Mouse (Mus musculus) CD4-positive, CD25-positive, alpha-beta regulatory T cell, adult 2 months (primary cell): ENCODE measurements around the gene Kidins220.
A peak's percentile ranks its signal among the peaks of the same experiment; 100 is the strongest.

Experiments used
- DNase-seq: peaks from one replicate; pipeline ENCODE4 v3.0.0-alpha.2; 2012; ENCODE audit warnings: low read depth, low spot score

The Kidins220 gene

DNA sequence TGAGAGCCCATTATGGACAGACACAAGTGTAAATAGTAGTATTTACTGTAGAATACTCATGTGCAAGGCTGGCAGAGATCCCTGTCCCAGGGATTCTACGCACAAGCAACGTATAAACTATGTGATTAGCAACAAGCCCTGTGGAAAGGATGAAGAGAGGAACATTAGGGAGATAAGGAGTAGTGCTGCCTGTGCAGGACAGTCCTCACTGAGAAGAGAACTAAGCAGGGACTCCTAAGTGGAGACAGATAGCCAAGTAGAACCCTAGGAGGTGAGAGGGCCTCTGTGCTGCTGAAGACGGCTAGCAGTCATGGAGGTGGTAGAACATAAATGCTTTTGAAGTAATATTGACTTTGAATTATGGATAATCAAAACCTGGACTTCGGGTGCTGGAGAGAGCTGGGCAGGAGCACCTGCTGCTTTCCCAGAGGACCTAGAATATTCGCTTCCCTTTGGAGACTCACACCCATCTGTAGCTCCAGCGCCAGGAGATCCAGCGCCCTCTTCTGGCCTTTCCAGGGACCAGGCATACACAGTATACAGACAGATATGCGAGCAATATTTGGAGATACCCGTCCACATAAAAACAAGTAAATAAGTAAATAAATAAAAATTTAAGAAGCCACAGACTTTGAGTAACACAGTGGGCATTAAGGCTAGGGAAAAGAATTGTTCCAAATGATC, 50.3 kb downstream of the Kidins220 start:
- peak; percentile 7 for DNase-seq

DNA sequence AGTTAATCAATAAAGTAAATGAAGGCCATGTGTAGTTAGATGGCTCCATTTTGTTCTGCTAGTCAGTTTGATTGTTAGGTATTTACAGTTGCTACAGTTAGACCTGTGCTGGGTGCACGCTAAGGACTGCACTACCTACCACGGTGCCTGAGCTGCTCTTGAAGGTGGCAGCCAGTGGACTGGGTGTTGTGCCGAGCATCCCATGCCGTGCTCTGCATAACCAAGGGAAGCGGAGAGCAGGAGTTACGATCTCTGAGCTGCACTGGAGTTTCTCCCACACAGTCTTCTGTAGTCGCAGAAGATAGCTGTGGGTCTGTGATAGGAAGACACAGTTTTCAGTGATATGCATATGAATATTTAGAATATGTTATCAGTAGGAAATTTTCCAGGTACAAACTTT, 51.6 kb downstream of the Kidins220 start:
- DNase-seq: no peak

DNA sequence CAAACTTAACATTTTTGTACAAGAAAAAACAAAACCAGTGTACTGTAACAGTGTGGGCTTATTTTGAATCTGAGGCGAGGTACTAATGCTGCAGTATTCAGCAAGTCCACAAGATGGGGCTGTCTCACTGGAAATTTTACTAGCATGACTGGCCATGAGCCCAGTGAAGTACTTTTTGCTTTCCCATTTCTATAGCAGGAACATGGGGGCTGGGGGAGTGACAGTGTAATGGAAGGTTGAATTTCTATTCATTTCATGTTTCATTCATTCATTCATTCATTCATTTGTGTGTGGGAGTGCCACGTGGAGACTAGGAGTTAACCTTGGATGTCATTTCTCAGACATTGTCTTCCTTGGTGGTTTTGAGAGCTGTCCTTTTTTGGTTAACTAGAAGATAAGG, 52.7 kb downstream of the Kidins220 start:
- peak; percentile 67 for DNase-seq

DNA sequence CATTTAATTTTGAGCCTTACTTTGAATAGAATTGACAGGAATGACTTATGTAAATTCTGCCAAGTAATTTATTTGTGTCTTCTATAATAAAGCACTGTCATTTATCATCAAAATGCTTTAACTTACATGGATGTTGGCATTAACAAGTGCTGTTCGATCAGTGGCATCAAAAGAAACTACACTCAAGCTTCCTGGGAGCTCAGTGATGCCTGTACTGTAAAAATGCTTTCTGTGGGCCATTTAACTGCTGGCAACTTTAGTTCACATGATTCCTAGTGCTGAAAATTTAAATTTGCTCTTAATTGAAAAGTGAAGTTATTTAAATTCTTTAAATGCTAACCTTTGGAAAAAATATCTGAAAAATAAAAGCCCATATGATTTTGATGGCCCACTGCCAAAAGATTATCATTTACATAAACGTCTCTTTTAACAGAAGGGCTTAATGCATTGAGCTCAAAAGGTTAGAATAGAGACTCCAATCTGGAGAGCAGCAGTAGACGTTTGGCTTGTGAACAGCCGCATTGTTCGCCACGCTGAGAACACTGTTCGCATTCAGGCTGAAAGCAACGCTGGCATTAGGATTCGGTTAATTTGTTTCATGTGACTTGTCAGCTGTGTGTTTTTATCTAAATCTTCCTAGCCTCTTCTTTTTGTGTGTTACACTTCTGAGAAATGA, 59.1 kb downstream of the Kidins220 start:
- DNase-seq: no peak

DNA sequence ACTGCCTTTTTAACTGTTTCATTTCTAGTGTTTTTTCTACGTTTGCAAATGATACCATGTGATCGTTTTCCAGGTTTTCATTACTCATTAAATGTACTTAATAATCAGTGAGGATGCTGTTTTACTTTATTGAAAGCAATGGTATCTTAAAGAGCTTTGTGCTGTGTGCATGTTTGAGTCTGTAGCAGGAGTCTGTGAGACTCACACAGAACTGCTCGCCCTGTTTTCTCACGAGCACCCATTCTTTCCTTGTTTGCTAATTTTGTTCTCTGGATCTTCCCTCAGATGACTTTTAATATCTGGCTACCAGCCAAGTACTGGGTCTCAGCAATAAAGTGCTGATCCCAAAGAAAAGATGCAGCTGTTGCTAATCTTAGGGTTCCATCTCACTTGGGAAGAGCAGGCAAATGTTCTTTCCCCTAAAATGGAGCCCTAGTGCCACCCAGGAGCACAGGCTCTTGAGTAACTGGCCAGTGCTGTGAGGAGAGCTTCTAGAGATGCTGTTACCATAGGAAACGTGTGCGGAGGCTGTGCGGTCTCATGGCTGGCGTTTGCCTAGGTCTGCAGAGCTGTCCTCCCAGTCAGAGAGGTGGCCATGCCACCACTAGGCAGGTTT, 59.7 kb downstream of the Kidins220 start:
- no peak for DNase-seq

DNA sequence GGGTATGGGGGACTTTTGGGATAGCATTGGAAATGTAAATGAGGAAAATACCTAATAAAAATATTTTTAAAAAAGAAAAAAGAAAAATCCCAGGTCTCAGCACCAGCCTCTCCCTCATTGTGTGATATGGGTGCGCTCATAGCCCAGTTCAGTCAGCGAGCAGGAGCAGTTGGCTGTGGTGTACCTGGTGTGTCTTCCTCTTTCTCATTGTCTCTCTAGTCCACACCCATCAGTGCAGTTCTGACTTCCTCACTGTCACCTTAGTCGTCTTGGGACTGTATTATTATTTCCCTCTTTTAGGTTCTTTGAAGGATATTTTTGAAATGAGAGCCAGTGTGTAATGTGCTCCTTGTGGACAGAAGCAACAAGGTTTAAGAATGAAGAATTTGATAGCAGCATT, 61.3 kb downstream of the Kidins220 start:
- DNase-seq: no peak

DNA sequence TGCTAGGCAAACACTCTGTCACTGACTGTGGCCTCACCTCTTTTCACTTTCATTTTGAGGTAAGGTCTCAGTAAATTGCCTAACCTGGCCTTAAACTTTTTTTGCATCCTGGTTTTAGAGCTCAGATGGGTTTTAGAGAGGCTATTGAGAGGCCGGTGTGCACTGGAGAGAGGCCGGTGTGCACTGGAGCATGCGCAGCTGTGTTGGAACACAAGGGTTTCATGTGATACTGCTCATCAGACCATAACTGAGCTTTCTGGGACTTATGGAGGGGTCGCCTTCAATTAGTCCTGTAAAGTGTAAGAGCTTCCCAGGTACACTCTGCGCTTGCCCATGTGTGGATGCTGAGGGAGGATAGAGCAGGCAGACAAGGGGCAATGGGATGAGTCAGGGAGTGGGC, 62.5 kb downstream of the Kidins220 start:
- DNase-seq: no peak

DNA sequence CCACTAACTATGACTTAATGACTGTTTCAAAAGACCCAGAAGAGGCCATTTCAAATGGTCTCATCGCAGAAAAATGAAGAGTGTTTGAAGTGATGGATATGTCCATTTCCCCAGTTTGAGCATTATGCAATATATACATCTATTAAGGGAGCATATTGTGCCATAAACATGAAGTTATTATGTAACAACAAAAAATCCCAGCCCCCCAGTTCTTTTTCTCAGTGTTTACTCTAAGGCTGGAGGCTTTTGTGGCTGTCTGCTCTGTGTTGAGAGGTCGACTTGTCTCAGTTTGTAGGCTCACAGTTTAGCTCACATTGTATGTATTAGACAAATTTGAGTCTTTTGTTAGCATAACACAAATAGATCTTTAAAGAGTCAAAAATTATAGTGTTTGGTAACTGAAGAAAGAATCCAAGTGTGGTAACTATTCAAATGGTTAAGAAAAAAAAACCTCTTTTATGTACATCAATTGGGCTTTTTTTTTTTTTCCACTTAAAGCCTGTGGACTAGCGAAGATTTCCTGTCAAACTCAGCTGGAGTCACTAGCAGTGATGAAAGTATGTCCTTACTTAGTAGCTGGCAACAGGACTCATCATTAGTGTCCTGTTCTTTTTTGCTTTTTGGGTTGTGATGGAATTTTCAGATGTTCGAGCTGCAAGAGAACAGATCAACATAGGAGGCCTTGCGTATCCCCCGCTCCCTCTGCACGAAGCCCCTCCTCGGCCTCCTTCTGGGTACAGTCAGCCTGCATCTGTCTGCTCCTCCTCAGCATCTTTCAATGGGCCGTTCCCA, 63.2 kb downstream of the Kidins220 start:
- no peak for DNase-seq

DNA sequence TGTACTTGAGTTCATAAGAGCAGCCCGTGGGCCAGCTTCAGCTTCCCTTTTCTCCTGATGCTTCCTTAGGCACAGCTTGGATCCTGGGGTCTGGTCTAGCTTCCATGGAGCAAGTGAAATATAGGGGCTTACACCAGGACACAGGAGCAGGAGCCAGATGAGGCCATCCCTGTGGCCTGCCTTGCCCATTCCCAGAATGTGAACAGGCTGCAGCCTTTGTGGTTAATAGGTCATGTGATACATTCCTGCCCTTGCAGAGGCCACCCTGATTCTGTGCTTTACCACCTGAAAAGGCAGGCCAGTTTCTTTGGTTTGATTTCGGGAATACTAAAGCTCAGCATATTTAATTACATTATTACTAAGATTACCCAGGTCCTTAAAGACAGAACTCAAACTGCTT, 69.3 kb downstream of the Kidins220 start:
- DNase-seq: no peak

DNA sequence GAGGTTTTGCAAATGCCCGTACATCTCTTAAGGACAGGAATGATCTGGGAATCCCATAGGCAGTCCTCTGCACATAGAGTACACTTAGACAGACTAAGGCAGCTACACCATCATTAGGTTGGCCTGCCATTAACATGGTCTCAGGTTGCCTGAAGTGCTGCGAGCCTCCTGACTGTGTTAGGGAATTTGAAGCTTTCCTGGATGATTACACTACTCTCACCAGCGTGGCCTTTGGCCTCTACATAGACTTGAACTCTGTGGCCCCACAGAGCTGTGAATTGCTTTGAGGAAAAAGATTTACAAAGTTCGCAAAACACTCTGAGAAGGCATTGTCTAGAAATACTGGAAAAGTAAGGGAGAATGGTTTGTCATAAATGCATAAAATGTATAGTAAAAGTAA, 69.9 kb downstream of the Kidins220 start:
- no peak for DNase-seq

DNA sequence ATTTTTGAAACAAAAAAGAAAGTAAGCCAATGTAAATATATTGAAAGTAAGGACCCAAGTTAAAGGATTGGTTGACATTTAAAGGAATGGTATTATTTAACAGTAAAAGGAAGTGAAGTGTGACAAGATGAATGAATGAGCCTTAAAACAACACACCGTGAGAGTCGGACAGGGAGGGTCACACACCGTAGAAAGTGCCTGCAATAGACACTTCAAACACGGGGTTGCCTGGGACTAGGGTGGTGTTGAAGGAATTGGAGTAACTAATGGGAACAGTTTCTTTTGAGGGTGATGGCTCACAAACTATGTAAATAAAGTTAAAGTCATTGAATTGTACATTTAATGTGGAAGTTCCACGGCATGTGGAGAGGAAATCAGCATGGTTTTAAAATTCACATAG, 74.5 kb downstream of the Kidins220 start:
- DNase-seq: no peak

DNA sequence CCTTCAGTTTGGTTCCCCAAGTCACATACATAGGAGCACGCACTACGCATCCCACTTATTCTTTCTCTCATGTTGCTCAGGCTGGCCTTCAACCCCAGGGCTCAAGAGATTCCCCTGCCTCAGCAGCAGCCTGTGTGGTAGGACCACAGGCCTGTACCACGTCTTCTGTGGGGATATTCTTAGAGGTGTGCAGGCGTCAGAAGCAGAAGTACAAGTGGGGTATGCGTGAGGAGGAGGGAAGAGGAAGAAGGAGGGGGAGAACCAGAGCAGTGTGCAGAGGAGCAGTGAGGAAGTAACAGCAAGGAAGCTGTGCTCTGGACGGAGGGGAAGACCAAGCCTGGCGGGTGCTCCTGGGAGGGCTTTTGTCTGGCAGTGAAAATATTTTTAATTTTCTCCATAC, 79.8 kb downstream of the Kidins220 start:
- no peak for DNase-seq

DNA sequence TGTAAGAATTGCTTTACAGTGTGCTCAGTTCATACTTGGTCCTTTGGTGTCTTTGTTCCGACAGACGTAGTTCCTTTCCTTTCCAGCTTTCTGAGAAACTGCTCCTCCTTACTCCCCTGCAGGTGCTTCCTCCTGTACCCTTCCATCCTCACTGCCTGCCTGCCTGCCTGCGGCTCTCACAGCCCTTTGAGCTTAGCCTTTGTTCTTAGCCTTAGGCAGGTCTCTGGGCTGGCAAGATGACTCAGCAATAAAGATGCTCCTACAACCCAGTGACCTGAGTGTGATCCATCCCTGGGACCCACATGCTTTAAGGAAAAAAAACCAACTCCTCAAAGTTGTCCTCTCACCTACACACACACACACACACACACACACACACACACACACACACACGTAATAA, 80.2 kb downstream of the Kidins220 start:
- no peak for DNase-seq

DNA sequence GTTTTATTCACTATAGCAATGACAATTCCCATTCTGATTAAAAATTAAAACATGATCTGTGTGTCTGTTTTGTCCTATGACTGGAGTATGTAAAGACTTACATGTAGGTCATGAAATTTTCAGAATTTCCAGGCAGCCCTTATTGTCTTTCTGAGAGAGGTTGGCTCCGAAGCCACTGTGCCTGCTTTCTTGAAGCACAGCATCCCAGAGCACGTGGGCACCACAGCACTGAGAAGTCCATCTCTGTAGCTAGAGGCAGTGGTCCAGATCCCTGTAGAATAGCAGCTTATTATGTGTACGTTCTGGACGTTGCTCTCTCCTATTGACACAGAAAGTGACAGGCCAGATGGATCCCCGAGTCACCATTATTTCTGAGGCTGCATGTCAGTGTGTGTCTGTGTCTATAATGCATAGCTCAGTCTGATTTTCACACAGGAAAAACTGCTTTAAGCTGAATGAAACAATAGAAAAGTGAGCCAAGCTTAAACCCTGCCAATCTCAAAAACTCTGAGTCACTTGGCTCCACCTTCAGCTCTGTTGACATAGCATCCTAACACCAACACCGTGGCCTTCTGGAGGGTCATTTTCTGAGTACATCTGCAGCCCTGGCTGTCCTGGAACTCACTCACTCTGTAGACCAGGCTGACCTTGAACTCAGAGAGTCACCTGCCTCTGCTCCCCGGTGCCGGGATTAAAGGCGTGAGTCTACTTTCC, 84.9 kb downstream of the Kidins220 start:
- DNase-seq: no peak

DNA sequence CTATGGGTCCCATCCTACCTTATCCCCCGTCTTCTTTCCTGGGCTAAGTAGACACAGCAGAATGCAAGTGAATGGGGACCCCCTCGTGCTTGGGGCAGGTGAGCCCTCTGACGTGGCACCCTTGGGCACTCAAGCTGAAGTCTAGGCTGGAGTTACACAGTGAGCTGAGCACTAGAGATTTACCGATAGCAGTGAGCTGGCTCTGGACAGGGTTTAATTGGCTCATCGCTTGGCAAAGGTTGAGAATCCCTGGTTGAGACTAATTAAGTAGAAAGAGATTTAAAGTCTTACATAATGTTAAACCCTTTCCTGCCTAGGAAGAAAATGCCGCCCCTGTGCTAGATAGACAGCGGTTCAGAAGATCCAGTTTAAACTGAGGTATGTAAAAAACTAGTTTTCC, 86.2 kb downstream of the Kidins220 start:
- no peak for DNase-seq

DNA sequence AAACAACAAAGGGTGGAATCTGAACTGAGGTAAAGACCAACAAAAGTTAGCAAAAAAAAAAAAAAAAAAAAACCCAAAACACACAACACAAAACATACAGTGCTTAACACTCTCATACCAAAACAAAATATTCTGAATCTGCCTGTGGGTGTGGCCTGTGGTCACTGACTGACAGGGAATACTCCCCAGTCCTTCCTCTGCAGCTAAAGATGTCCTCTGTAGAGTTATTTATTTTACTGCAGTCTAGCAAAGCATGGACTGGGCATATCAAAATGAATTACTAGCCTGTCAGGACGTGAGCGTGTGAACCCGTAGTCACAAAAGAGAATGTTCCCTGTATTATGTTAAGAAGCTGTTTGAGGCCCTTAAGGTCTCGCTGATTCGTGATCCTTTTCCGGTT, 87.5 kb downstream of the Kidins220 start:
- no peak for DNase-seq

DNA sequence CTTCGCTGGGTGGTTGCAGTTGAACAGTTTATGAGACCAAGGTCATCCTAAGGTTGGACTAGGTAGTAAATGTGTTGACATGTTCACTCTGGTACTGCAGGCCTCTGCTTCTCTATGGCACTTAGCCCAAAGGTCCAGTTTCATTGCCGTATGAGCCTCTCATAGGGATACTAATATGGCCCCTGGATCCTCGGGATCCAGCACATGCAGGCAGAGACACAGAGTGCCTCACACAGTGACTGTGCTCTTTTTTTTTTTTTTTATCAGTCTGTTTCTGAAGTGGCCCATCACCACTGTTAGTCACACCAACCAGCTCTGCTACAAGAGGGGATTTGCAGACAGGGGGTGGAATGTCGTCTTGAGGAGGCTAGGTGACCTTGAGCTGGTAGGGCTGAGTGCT, 98.6 kb downstream of the Kidins220 start:
- DNase-seq: no peak

DNA sequence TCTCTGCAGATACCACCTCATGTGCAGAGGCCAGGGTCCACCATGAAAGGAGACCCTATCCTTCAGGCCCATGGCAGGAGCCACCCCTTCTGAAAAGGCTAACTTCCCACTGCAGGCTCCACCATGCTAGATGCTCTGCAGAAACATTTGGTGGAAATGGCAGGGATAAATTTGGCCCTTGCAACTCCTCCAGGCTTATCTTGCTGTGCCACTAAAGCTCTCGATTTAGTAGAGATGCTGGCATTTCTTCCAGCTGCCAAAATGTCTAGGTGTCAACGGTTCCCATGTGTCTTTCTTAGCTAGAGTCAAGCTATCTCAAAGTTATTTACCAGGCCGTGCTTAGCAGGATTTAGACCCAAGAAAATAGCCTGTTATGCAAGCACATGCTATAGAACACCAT, 99.6 kb downstream of the Kidins220 start:
- no peak for DNase-seq

DNA sequence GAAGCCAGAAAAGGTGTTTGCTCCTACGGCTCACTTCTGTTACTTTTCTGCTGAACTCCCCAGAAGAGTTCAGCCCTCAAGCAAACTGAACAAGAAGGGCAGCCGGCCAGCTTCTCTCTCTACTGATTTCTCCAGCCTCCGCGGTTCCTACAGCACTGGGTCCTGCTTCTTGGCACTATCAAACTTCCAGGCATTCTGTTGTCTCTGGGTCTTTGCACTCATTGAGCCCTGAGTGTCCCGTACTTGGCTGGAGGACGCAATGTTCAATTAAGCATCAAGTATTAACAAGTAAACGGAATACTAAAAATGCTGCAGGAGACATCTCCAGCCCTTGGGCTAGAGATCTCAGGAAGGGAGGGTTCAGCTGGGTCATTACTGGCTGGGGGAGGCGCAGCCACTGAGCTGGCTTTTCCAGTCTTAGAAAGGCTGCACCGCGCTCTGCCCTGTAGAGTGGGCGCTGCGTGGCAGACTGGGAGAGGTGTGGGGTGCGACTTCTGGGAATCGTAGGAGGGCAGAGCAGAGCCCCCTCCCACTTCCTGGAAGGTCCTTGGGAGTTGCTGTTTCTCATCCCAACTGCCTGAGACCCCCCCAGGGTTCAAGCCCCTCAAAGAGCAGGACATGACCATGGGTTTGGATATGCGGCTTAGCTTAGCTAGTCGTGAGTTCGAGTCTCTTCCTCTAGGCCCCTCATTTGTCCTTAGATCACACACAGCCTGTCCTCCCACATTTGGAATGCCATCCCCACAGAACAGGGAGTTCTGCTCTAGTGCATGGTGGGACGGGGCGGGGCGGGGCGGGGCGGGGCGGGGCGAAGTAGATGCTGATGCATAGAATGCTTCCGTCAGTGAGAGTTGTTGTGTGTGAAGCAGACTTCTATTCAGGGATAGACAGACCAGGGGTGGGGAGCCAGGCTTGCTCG, 108.8 kb downstream of the Kidins220 start:
- no peak for DNase-seq

DNA sequence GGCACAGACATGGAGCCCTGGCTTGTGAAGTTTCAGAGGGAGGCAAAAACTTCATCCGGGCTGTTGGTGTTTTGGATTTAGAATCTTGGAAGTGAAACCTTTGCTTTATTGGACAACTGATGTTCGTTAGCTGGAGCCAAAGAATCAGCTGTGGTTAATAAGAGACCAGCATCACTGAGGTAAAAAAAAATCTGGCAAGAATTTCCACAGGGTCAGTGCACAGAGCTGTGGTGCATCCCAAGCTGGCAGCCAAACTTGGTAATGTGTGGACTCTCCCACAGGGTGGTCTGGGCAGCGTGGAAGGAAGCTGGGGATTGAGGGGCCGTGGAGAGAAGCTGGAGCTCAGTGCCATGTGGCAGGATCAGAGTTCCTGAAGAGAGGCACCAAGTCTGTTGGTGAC, 112.2 kb downstream of the Kidins220 start:
- DNase-seq: no peak

DNA sequence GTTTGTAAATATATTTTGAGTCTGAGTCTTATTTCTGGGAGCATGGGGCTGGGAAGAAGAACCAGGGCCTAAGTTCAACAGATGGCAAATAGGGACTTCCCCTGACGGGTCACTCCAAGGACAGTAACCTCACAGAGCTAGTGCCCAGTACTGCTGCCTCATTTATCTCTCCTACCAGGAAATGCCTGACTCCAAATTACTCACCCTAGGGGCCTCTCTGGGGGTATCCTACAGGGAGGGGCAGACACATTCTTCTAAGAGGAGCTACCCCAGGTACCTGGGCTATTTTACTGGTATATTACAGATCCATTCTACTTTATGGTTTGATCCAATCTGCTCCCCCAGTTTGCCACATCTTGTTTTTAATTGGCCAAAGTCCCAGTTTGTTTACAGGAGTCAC, 114.7 kb downstream of the Kidins220 start:
- no peak for DNase-seq
